Mouse (Mus musculus) kidney, adult 2 months (tissue): ENCODE data around the gene Zfp423.

ENCODE experiments used
- CTCF ChIP-seq: fragments of 200-500 bp; conservative IDR thresholded peaks from 2 replicates; pipeline ENCODE4 v1.5.1; 2011; ENCODE audit warnings: low read depth, mild to moderate bottlenecking, control low read depth, low read length, moderate library complexity, mixed read lengths; ENCODE audit not compliant: insufficient read depth, insufficient read length
- POLR2A ChIP-seq: fragments of 200-500 bp; IDR thresholded peaks from one replicate; pipeline ENCODE4 v1.6.1; 2011; ENCODE audit warnings: low read depth, low read length, control low read depth

DNA sequence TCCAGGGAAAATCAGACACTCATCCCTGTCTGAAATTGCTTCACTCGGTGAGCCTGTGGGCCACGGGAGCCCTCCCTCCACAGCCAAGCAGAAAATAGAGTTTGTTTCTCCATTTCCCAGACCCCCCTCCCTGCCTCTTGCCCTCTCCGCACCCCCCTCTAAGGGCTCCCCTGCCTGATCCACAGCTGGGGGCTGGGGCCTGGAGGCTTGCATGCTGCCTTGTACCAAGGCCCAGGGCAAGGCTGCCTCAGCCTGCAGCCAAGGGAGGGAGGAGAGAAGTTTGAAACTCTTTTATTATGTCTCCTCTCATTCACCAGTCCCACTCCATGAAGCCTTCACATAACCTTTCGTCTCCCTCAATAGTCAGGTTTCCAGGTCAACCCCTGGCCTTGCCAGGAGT, 224.5 kb downstream of the Zfp423 start:
- TF ChIP-seq CTCF (no peak), POLR2A (no peak)
